Mouse (Mus musculus) hindbrain, embryonic 15.5 days (tissue): ENCODE results near the gene Chd5. TPM values are rescaled to one million over a fixed set of nuclear protein-coding genes. Genes with fewer than 3 reads are reported as not detected.

ENCODE experiments used
- ATAC-seq: fragments of 200-750 bp; cut with Nextera tagmentation; 2 replicates; pipeline ENCODE4 v1.8.0; 2017; ENCODE audit warnings: low read depth, moderate number of reproducible peaks, moderate TSS enrichment; ENCODE audit not compliant: low FRiP score
- H3K27ac ChIP-seq: fragments of 300-500 bp; sonication (generic); replicated peaks from 2 replicates; pipeline ENCODE4 v1.5.1; 2015; ENCODE audit warnings: mild to moderate bottlenecking, inconsistent platforms
- H3K27me3 ChIP-seq: fragments of 300-500 bp; sonication (generic); 2 replicates; pipeline ENCODE4 v1.6.1; 2015; ENCODE audit warnings: control low read depth, inconsistent platforms
- H3K36me3 ChIP-seq: fragments of 300-500 bp; sonication (generic); 2 replicates; pipeline ENCODE4 v1.6.1; 2015; ENCODE audit warnings: control low read depth, inconsistent platforms
- H3K4me1 ChIP-seq: fragments of 300-500 bp; sonication (generic); replicated peaks from 2 replicates; pipeline ENCODE4 v1.6.1; 2015; ENCODE audit warnings: control low read depth, inconsistent platforms
- H3K4me2 ChIP-seq: fragments of 300-500 bp; sonication (generic); 2 replicates; pipeline ENCODE4 v1.6.1; 2015; ENCODE audit warnings: moderate library complexity, mild to moderate bottlenecking, inconsistent platforms
- H3K4me3 ChIP-seq: fragments of 300-500 bp; sonication (generic); 2 replicates; pipeline ENCODE4 v1.5.1; 2015; ENCODE audit warnings: mild to moderate bottlenecking, inconsistent platforms
- H3K9ac ChIP-seq: fragments of 300-500 bp; sonication (generic); 2 replicates; pipeline ENCODE4 v1.6.1; 2015; ENCODE audit warnings: inconsistent platforms
- H3K9me3 ChIP-seq: fragments of 300-500 bp; sonication (generic); 2 replicates; pipeline ENCODE4 v1.6.1; 2016; ENCODE audit warnings: control low read depth, inconsistent platforms
- WGBS: fragments of 180-500 bp; shearing (Covaris S2); methylation state at CpG from one replicate; pipeline ENCODE4 v1.1.7; 2015; 5-methylcytosine and 5-hydroxymethylcytosine counted together
- polyA plus RNA-seq: library from polyadenylated mRNA; unstranded; fragments of >200 nt; fragmentation: Nextera tagmentation; extraction: Ambion mirVana; gene quantifications from 2 replicates; pipeline ENCODE4 v1.2.1, GENCODE M21; 2015

Gene Chd5
- polyA plus RNA-seq, 1 experiment from 2014 or later, result 61.8 TPM

- Histone ChIP-seq H3K4me3 (no peak overlapping the region), H3K4me2 (no peak overlapping the region), H3K9ac (no peak overlapping the region), H3K27ac (no peak overlapping the region), H3K36me3 (peaks cover 35% of the 10 kb centered on the region), H3K27me3 (peaks cover 7% of the 10 kb centered on the region), H3K4me1 (peaks cover 25% of the 10 kb centered on the region), H3K9me3 (no peaks in the 10 kb centered on the region)
- WGBS, result 86% methylated on average over 8 of the region's 8 CpGs
- ATAC-seq, result no peak
These were observed 38.1 kb upstream of the Chd5 start for GRCm38 (mm10) chr4:152300375-152300774.

GRCm38 (mm10) chr4:152302012-152302411 lies 36.4 kb upstream of the Chd5 start:
- Histone ChIP-seq H3K9ac (no peak overlapping the region), H3K27me3 (no peaks in the 10 kb centered on the region), H3K27ac (no peak overlapping the region), H3K4me2 (no peak overlapping the region), H3K36me3 (peaks cover 35% of the 10 kb centered on the region), H3K9me3 (no peaks in the 10 kb centered on the region), H3K4me1 (peaks cover 34% of the 10 kb centered on the region), H3K4me3 (no peak overlapping the region)
- WGBS, result 70% methylated on average over 11 of the region's 11 CpGs
- ATAC-seq, result no peak

- Histone ChIP-seq H3K27ac (no peak overlapping the region), H3K4me3 (no peak overlapping the region), H3K36me3 (peaks cover 35% of the 10 kb centered on the region), H3K9me3 (no peaks in the 10 kb centered on the region), H3K4me1 (peaks cover 28% of the 10 kb centered on the region), H3K4me2 (no peak overlapping the region), H3K27me3 (no peaks in the 10 kb centered on the region), H3K9ac (no peak overlapping the region)
- ATAC-seq, result no peak
- WGBS, result 91% methylated on average over 10 of the region's 10 CpGs
These were observed 35.3 kb upstream of the Chd5 start for GRCm38 (mm10) chr4:152303172-152303571.

GRCm38 (mm10) chr4:152304685-152305084 lies 33.8 kb upstream of the Chd5 start:
- peaks cover 6% of the 10 kb centered on the region for H3K27me3 ChIP-seq

GRCm38 (mm10) chr4:152305991-152306390 lies 32.5 kb upstream of the Chd5 start:
- ATAC-seq, result no peak
- 53% methylated on average over 6 of the region's 6 CpGs for WGBS

More at GRCm38 (mm10) chr4:152304685-152305084, 33.8 kb upstream of the Chd5 start:
- Histone ChIP-seq H3K4me2 (no peak overlapping the region), H3K4me3 (no peak overlapping the region), H3K36me3 (peaks cover 34% of the 10 kb centered on the region), H3K4me1 (peaks cover 19% of the 10 kb centered on the region), H3K9ac (no peak overlapping the region), H3K9me3 (no peaks in the 10 kb centered on the region), H3K27ac (0 out of 2 replicates have a peak overlapping the region, but pooled peaks have one; percentile 23)
- peak; percentile 53 for ATAC-seq
- 78% methylated on average over 6 of the region's 6 CpGs for WGBS

GRCm38 (mm10) chr4:152307542-152307941 lies 30.9 kb upstream of the Chd5 start:
- no peaks in the 10 kb centered on the region for H3K9me3 ChIP-seq
- H3K4me2 ChIP-seq, result no peak overlapping the region
- no peak overlapping the region for H3K4me3 ChIP-seq
- H3K9ac ChIP-seq, result no peak overlapping the region
- H3K4me1 ChIP-seq, result peaks cover 27% of the 10 kb centered on the region
- 79% methylated on average over 9 of the region's 9 CpGs for WGBS
- peaks cover 35% of the 10 kb centered on the region for H3K27me3 ChIP-seq
- ATAC-seq, result no peak
- peaks cover 23% of the 10 kb centered on the region; the same call in 1 of the 2 replicates for H3K36me3 ChIP-seq
- H3K27ac ChIP-seq, result no peak overlapping the region

More at GRCm38 (mm10) chr4:152305991-152306390, 32.5 kb upstream of the Chd5 start:
- Histone ChIP-seq H3K27ac (no peak overlapping the region), H3K4me2 (no peak overlapping the region), H3K4me3 (no peak overlapping the region), H3K36me3 (peaks cover 23% of the 10 kb centered on the region; the same call in 1 of the 2 replicates), H3K9me3 (no peaks in the 10 kb centered on the region), H3K9ac (no peak overlapping the region), H3K27me3 (peaks cover 19% of the 10 kb centered on the region), H3K4me1 (peaks cover 19% of the 10 kb centered on the region)

GRCm38 (mm10) chr4:152312186-152312585 lies 26.3 kb upstream of the Chd5 start:
- WGBS, result 4% methylated on average over 14 of the region's 14 CpGs
- ATAC-seq, result no peak
- H3K9me3 ChIP-seq, result no peaks in the 10 kb centered on the region
- H3K27me3 ChIP-seq, result peaks cover 77% of the 10 kb centered on the region
- peaks cover 31% of the 10 kb centered on the region for H3K4me1 ChIP-seq
- H3K9ac ChIP-seq, result no peak overlapping the region
- H3K4me3 ChIP-seq, result peak overlapping the region; percentile 41
- no peak overlapping the region for H3K27ac ChIP-seq
- no peaks in the 10 kb centered on the region for H3K36me3 ChIP-seq
- peak overlapping the region; percentile 74 for H3K4me2 ChIP-seq

GRCm38 (mm10) chr4:152313211-152313632 lies 25.2 kb upstream of the Chd5 start:
- ATAC-seq, result peak; percentile 54
- Histone ChIP-seq H3K27ac (0 out of 2 replicates have a peak overlapping the region, but pooled peaks have one; percentile 5), H3K36me3 (no peaks in the 10 kb centered on the region), H3K4me1 (peaks cover 31% of the 10 kb centered on the region), H3K4me3 (peak overlapping the region; percentile 41), H3K9ac (peak overlapping the region; percentile 37; the same call in 1 of the 2 replicates), H3K4me2 (peak overlapping the region; percentile 74), H3K27me3 (peaks cover 87% of the 10 kb centered on the region), H3K9me3 (no peaks in the 10 kb centered on the region)
- WGBS, result under 1% methylated on average over 29 of the region's 29 CpGs

GRCm38 (mm10) chr4:152313934-152314333 lies 24.5 kb upstream of the Chd5 start:
- H3K4me2 ChIP-seq, result peak overlapping the region; percentile 74
- peaks cover 90% of the 10 kb centered on the region for H3K27me3 ChIP-seq
- H3K4me1 ChIP-seq, result peaks cover 36% of the 10 kb centered on the region
- no peaks in the 10 kb centered on the region for H3K36me3 ChIP-seq
- ATAC-seq, result peak; percentile 24; the same call in 1 of the 2 replicates
- H3K27ac ChIP-seq, result no peak overlapping the region
- H3K4me3 ChIP-seq, result peak overlapping the region; percentile 41
- no peak overlapping the region for H3K9ac ChIP-seq
- no peaks in the 10 kb centered on the region for H3K9me3 ChIP-seq

- Histone ChIP-seq H3K36me3 (no peaks in the 10 kb centered on the region), H3K9ac (peak overlapping the region; percentile 25; the same call in 1 of the 2 replicates), H3K4me3 (peak overlapping the region; percentile 40), H3K4me1 (peaks cover 36% of the 10 kb centered on the region), H3K4me2 (peak overlapping the region; percentile 66), H3K9me3 (no peaks in the 10 kb centered on the region), H3K27ac (no peak overlapping the region), H3K27me3 (peaks cover 76% of the 10 kb centered on the region)
- no peak for ATAC-seq
- 1% methylated on average over 43 of the region's 43 CpGs for WGBS
These were observed 22.8 kb upstream of the Chd5 start for GRCm38 (mm10) chr4:152315498-152316213.

GRCm38 (mm10) chr4:152317631-152318033 lies 20.8 kb upstream of the Chd5 start:
- no peak overlapping the region for H3K27ac ChIP-seq
- H3K27me3 ChIP-seq, result peaks cover 56% of the 10 kb centered on the region
- H3K4me1 ChIP-seq, result peaks cover 29% of the 10 kb centered on the region
- H3K4me3 ChIP-seq, result no peak overlapping the region
- H3K36me3 ChIP-seq, result no peaks in the 10 kb centered on the region
- no peak overlapping the region for H3K4me2 ChIP-seq
- ATAC-seq, result no peak
- WGBS, result 74% methylated on average over 6 of the region's 6 CpGs
- H3K9me3 ChIP-seq, result no peaks in the 10 kb centered on the region
- no peak overlapping the region for H3K9ac ChIP-seq

- H3K4me3 ChIP-seq, result peak within 1 kb of the TSS; percentile 3; the same call in 1 of the 2 replicates
These were observed 19.8 kb upstream of the Chd5 start, which contains the start of gene Rnf207 for GRCm38 (mm10) chr4:152318517-152319234. Gene Rnf207, minus strand, starts transcription at chr4:152318993.

More at GRCm38 (mm10) chr4:152318517-152319234, 19.8 kb upstream of the Chd5 start, which contains the start of gene Rnf207:
- 5% methylated on average over 26 of the region's 26 CpGs for WGBS
- Histone ChIP-seq H3K9me3 (no peaks in the 10 kb centered on the region), H3K4me2 (peak within 1 kb of the TSS; percentile 32), H3K36me3 (no peaks in the 10 kb centered on the region), H3K4me1 (peaks cover 19% of the 10 kb centered on the region), H3K27ac (no peak within 1 kb of the TSS), H3K9ac (no peak within 1 kb of the TSS), H3K27me3 (peaks cover 49% of the 10 kb centered on the region)
- no peak; the same call in 1 of the 2 replicates for ATAC-seq
